ENCODE assay signal across 8 mouse cellular contexts in the genomic region with DNA sequence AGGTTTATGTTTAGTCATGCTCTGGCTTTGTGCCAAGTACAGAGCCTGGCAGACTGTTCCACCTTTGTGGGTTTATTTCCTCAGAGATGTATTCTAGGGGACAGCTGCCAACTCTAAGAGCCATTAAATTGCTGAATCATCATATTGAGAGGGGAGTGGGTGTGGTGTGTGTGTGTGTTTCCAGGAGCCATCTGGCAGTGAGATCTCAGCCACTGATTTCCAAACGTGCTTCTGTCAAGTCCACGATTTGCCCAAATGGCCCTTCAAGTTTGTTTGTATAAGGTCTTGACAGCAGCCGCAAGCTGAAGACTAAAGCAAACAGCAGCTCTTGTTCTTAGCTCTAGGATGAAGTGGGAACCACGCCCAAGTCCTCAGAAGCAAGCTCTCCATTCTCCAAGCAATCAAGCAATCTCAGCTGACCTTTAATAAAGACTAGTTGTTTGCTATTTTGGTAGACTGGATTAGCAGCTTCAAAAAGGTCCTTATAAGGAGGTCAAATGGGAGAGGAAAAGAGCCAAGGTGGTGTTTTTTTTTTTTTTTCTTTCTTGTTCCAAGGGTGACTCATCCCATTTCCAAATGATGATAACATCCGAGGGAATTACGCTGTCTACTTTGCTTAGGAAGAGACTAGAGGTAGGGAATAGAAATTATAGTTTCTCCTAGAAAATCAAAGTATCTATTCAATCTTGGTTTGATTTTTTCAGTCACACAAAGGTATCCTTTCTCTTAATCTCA. TPM values are rescaled to one million over a fixed set of nuclear protein-coding genes. Genes with fewer than 3 reads are reported as not detected.
DNase-seq lines count a peak whose midpoint lies in the region; ATAC-seq and TF ChIP-seq lines count a peak whose summit lies in the region.

No protein-coding gene starts in this region.

- H3K9me3 ChIP-seq in CH12.LX (replicated peaks; ENCODE audit: low read length) = no peaks in the 10 kb centered on the region
- no peaks in the 10 kb centered on the region for H3K9me3 ChIP-seq in midbrain, postnatal 0 days (ENCODE audit: low read length)

- 13% methylated on average over 6 of the region's 6 CpGs for WGBS in cerebellum, adult 2 months
- 61% methylated on average over 6 of the region's 6 CpGs for WGBS in midbrain, postnatal 0 days

- H3K36me3 ChIP-seq in CH12.LX (replicated peaks in 1 of 2; ENCODE audit: control insufficient read depth in 1 of 2, insufficient read depth in 1 of 2, low read length in 1 of 2) = no peaks in the 10 kb centered on the region
- no peaks in the 10 kb centered on the region for H3K36me3 ChIP-seq in midbrain, postnatal 0 days (ENCODE audit: insufficient read depth, low read length)

- H3K27ac ChIP-seq in CH12.LX (ENCODE audit: insufficient read depth, low read depth) = no peak overlapping the region
- no peak overlapping the region for H3K27ac ChIP-seq in cerebellum, adult 2 months (ENCODE audit: insufficient read depth, low read length)
- H3K27ac ChIP-seq in midbrain, postnatal 0 days (ENCODE audit: low read depth, low read length) = no peak overlapping the region

- in situ Hi-C loops in CH12.LX (cut with MboI; ENCODE audit: low pct_ligation_motif_present, low pct_unique_long_range_greater_than_20kb, low sequenced_read_pairs) = loop anchor here (10.0 kb wide), 1 partner anchor 107 kb away; no protein-coding TSS in a partner anchor

- H3K4me3 ChIP-seq in CH12.LX (replicated peaks in 1 of 3; ENCODE audit: low read depth in 2 of 3, low read length in 2 of 3, poor library complexity in 1 of 3) = no peak overlapping the region
- H3K4me3 ChIP-seq in cerebellum, adult 2 months (replicated peaks; ENCODE audit: insufficient read depth, low read depth, low read length) = no peak overlapping the region
- no peak overlapping the region for H3K4me3 ChIP-seq in midbrain, postnatal 0 days (ENCODE audit: low read depth, low read length)

- no peak for TF ChIP-seq CTCF in CH12.LX (conservative IDR thresholded peaks at IDR 0.05 in 1 of 2, IDR thresholded peaks at IDR 0.05 in 1 of 2; ENCODE audit: low read depth in 2 of 2, low read length in 2 of 2)
- no peak for TF ChIP-seq CTCF in cerebellum, adult 2 months (IDR thresholded peaks at IDR 0.05; ENCODE audit: borderline replicate concordance, insufficient read depth, low read depth, low read length)
- TF ChIP-seq CTCF in midbrain, postnatal 0 days (IDR thresholded peaks at IDR 0.05) = no peak

- TF ChIP-seq POLR2A in CH12.LX (IDR thresholded peaks at IDR 0.05; ENCODE audit: low read depth, low read length) = no peak
- no peak for TF ChIP-seq POLR2A in cerebellum, adult 2 months (IDR thresholded peaks at IDR 0.05; ENCODE audit: borderline replicate concordance, insufficient read depth, low read length)

- H3K27me3 ChIP-seq in CH12.LX (replicated peaks) = no peaks in the 10 kb centered on the region
- no peaks in the 10 kb centered on the region for H3K27me3 ChIP-seq in cerebellum, adult 2 months (ENCODE audit: control insufficient read depth, insufficient read depth, low read length)
- no peaks in the 10 kb centered on the region for H3K27me3 ChIP-seq in midbrain, postnatal 0 days (ENCODE audit: insufficient read depth, low read length)

- no peak for TF ChIP-seq RAD21 in CH12.LX (IDR thresholded peaks at IDR 0.05; ENCODE audit: low read depth, low read length)

- dilution Hi-C loops in CH12.LX (cut with MboI; ENCODE audit: extremely low pct_ligation_motif_present, extremely low pct_unique_long_range_greater_than_20kb, low sequenced_read_pairs) = no loop called here

- H3K9ac ChIP-seq in CH12.LX (ENCODE audit: insufficient read depth, low read depth) = no peak overlapping the region
- H3K9ac ChIP-seq in midbrain, postnatal 0 days (replicated peaks; ENCODE audit: low read length, poor library complexity, severe bottlenecking) = no peak overlapping the region

- no peaks in the 10 kb centered on the region for H3K79me2 ChIP-seq in CH12.LX (replicated peaks; ENCODE audit: control insufficient read depth, extremely low read depth, insufficient read depth, poor library complexity, severe bottlenecking)

- TF ChIP-seq EP300 in CH12.LX (IDR thresholded peaks at IDR 0.05; ENCODE audit: low read length) = no peak

- no peak overlapping the region for H3K4me2 ChIP-seq in CH12.LX (ENCODE audit: insufficient read depth, low read depth, poor library complexity, severe bottlenecking)
- H3K4me2 ChIP-seq in midbrain, postnatal 0 days (ENCODE audit: low read depth, low read length, poor library complexity, severe bottlenecking) = no peak overlapping the region

- ATAC-seq in midbrain, postnatal 0 days (ENCODE audit: low FRiP score) = no peak
- ATAC-seq in monocyte, adult 5-6 weeks (replicated peaks; ENCODE audit: insufficient number of reproducible peaks, low FRiP score, low TSS enrichment, poor library complexity, severe bottlenecking) = no peak

- intact Hi-C loops in heart, postnatal 10 days (cut with DNase I) = no loop called here

- peak; percentile 30 for DNase-seq in gastrocnemius, adult 18-20 months (ENCODE audit: low spot score)
- DNase-seq in gastrocnemius, postnatal 4 days (ENCODE audit: low spot score in 2 of 2) = no peak
- DNase-seq in CH12.LX (ENCODE audit: extremely low read depth) = no peak
- peak; percentile 20 to 60 for DNase-seq in cerebellum, adult 2 months
- peak; percentile 42 to 54 for DNase-seq in heart, postnatal 10 days
- peak; percentile 44 for DNase-seq in layer of hippocampus, adult 9-11 months
- peak; percentile 55 for DNase-seq in midbrain, postnatal 0 days (ENCODE audit: low spot score)

- H3K4me1 ChIP-seq in CH12.LX (ENCODE audit: control insufficient read depth in 1 of 2, insufficient read depth in 2 of 2) = no peaks in the 10 kb centered on the region
- H3K4me1 ChIP-seq in cerebellum, adult 2 months (ENCODE audit: control insufficient read depth, insufficient read depth, low read length) = peaks cover 4% of the 10 kb centered on the region
- H3K4me1 ChIP-seq in midbrain, postnatal 0 days (ENCODE audit: insufficient read depth, low read length) = no peaks in the 10 kb centered on the region; the same call in 1 of the 2 replicates

TF ChIP-seq in CH12.LX, 34 proteins besides CTCF, POLR2A, EP300 and RAD21:
- TF ChIP-seq MAFK (IDR thresholded peaks at IDR 0.05; ENCODE audit: insufficient replicate concordance, low read length) (peak; percentile 85), ZMIZ1 (IDR thresholded peaks at IDR 0.05; ENCODE audit: low read depth, low read length) (no peak)

RNA-seq across cellular contexts. Expression of a gene that starts 55.5 kb away (rescaled TPM):
- total RNA-seq in gastrocnemius, adult 18-20 months (2021) = 10 to 100 TPM; 10.5 to 13.5 TPM
- 1 to 10 TPM; 6.4 to 8.7 TPM for total RNA-seq in gastrocnemius, postnatal 4 days (2021)
- total RNA-seq in CH12.LX (2012; rRNA removed) = 0.46 and 1.7 TPM in 2 replicates
- total RNA-seq in CH12.LX (2014; rRNA removed) = 0.01 and 0.04 TPM in 2 replicates
- 0.19 and 0.21 TPM in 2 replicates for polyA plus RNA-seq in CH12.LX (2012; ENCODE audit: insufficient read length, low read depth)
- 111 and 140 TPM in 2 replicates for polyA plus RNA-seq in cerebellum, adult 2 months (2012; rRNA removed)
- 10 to 100 TPM; 16.2 to 17.4 TPM for total RNA-seq in heart, postnatal 10 days (2021)
- 12.1 and 14.3 TPM in 2 replicates for total RNA-seq in midbrain, postnatal 0 days (2014; rRNA removed)
- 10.8 and 12.0 TPM in 2 replicates for polyA plus RNA-seq in midbrain, postnatal 0 days (2015; fragmentation: Nextera tagmentation; extraction: Ambion mirVana)
- 2.6 TPM in 1 of 3 replicates, not detected in the others for total RNA-seq in monocyte, adult 5-6 weeks (2017)

Comparison
In these comparisons a context has a peak if more than half of its experiments do, and no peak if none do; other contexts are left out.
1. DNase-seq: peak in gastrocnemius, adult 18-20 months (single experiment), cerebellum, adult 2 months (2 of 2), heart, postnatal 10 days (2 of 2), layer of hippocampus, adult 9-11 months (single experiment) and midbrain, postnatal 0 days (single experiment); none in gastrocnemius, postnatal 4 days (0 of 2) and CH12.LX (single experiment).